Mouse (Mus musculus) CH12.LX (cell line): Measurements from ENCODE around the gene Syn3. TPM values are rescaled to one million over a fixed set of nuclear protein-coding genes. Genes with fewer than 3 reads are reported as not detected.
"Not testable (repeated sequence)": the region's sequence is repeated elsewhere in the genome, so short reads cannot be mapped to it uniquely, and the experiment has no call there.

Experiments used
- DNase-seq: peaks from one replicate; pipeline ENCODE4 v3.0.0-alpha.2; 2013; ENCODE audit errors: extremely low read depth
- H3K27ac ChIP-seq: 2 replicates; pipeline ENCODE4 v1.5.1; 2012; ENCODE audit warnings: low read depth, mild to moderate bottlenecking, control low read depth, moderate library complexity; ENCODE audit not compliant: insufficient read depth
- H3K27me3 ChIP-seq: replicated peaks from 2 replicates; pipeline ENCODE3; 2012; ENCODE audit warnings: inconsistent platforms
- H3K36me3 ChIP-seq, 2 experiments: replicated peaks in 1 of 2; 2 replicates each; pipeline versions ENCODE3 to v1.6.1; 2012; ENCODE audit warnings: inconsistent platforms in 1 of 2, low read length in 1 of 2, mild to moderate bottlenecking in 1 of 2, mixed read lengths in 1 of 2, moderate library complexity in 1 of 2; ENCODE audit not compliant: control insufficient read depth in 1 of 2, insufficient read depth in 1 of 2
- H3K4me1 ChIP-seq, 2 experiments: 2 replicates each; pipeline ENCODE4 v1.6.1; 2012; ENCODE audit warnings: inconsistent platforms in 1 of 2, moderate library complexity in 1 of 2; ENCODE audit not compliant: insufficient read depth in 2 of 2, control insufficient read depth in 1 of 2
- H3K4me2 ChIP-seq: 2 replicates; pipeline ENCODE4 v1.6.1; 2012; ENCODE audit warnings: low read depth, mild to moderate bottlenecking, control low read depth; ENCODE audit not compliant: poor library complexity, insufficient read depth, severe bottlenecking
- H3K4me3 ChIP-seq, 3 experiments: fragments of 150-350 bp in 1 of 3; sonication (generic) in 1 of 3; replicated peaks in 1 of 3; 2 replicates each; pipeline versions ENCODE3 to v1.5.1; 2011 to 2012; ENCODE audit warnings: low read depth in 2 of 3, low read length in 2 of 3, mild to moderate bottlenecking in 2 of 3, moderate library complexity in 2 of 3, control low read depth in 1 of 3, improper control_type of control experiment in 1 of 3, inconsistent platforms in 1 of 3, mixed read lengths in 1 of 3; ENCODE audit not compliant: poor library complexity in 1 of 3
- H3K79me2 ChIP-seq: replicated peaks from 2 replicates; pipeline ENCODE4 v1.6.1; 2012; ENCODE audit warnings: mild to moderate bottlenecking, moderate library complexity; ENCODE audit not compliant: control insufficient read depth, poor library complexity, insufficient read depth, severe bottlenecking; ENCODE audit errors: extremely low read depth
- H3K9ac ChIP-seq: 2 replicates; pipeline ENCODE4 v1.6.1; 2012; ENCODE audit warnings: low read depth, mild to moderate bottlenecking, control low read depth, moderate library complexity; ENCODE audit not compliant: insufficient read depth
- H3K9me3 ChIP-seq: replicated peaks from 2 replicates; pipeline ENCODE3; 2012; ENCODE audit warnings: low read length, inconsistent platforms, mixed read lengths
- CTCF ChIP-seq, 2 experiments: IDR thresholded peaks in 1 of 2; conservative IDR thresholded peaks in 1 of 2; 2 replicates each; pipeline ENCODE4 v1.5.1; 2011 to 2012; ENCODE audit warnings: low read depth in 2 of 2, low read length in 2 of 2, improper control_type of control experiment in 1 of 2, inconsistent platforms in 1 of 2, mild to moderate bottlenecking in 1 of 2, moderate library complexity in 1 of 2
- ELF1 ChIP-seq: IDR thresholded peaks from 2 replicates; pipeline ENCODE4 v1.6.1; 2014; ENCODE audit warnings: low read depth, mild to moderate bottlenecking, inconsistent platforms, low read length, improper control_type of control experiment
- EP300 ChIP-seq: IDR thresholded peaks from 2 replicates; pipeline ENCODE4 v1.6.1; 2011; ENCODE audit warnings: low read length, improper control_type of control experiment
- ETS1 ChIP-seq: conservative IDR thresholded peaks from 2 replicates; pipeline ENCODE4 v1.6.1; 2012; ENCODE audit warnings: low read depth, mild to moderate bottlenecking, inconsistent platforms, low read length, improper control_type of control experiment, moderate library complexity
- GABPA ChIP-seq: IDR thresholded peaks from 2 replicates; pipeline ENCODE4 v1.6.1; 2012; ENCODE audit warnings: low read depth, low read length, improper control_type of control experiment, inconsistent platforms; ENCODE audit not compliant: insufficient replicate concordance
- JUN ChIP-seq: IDR thresholded peaks from 2 replicates; pipeline ENCODE4 v1.6.1; 2011; ENCODE audit warnings: low read depth, mild to moderate bottlenecking, low read length, improper control_type of control experiment, moderate library complexity; ENCODE audit not compliant: insufficient read depth
- JUND ChIP-seq: conservative IDR thresholded peaks from 2 replicates; pipeline ENCODE4 v1.6.1; 2011; ENCODE audit warnings: low read depth, low read length, improper control_type of control experiment
- MAX ChIP-seq: IDR thresholded peaks from 2 replicates; pipeline ENCODE4 v1.6.1; 2011; ENCODE audit warnings: low read length, improper control_type of control experiment
- MYC ChIP-seq: IDR thresholded peaks from 2 replicates; pipeline ENCODE4 v1.6.1; 2011; ENCODE audit warnings: low read depth, mild to moderate bottlenecking, improper control_type of control experiment, low read length
- NELFE ChIP-seq: IDR thresholded peaks from 2 replicates; pipeline ENCODE4 v1.6.1; 2011; ENCODE audit warnings: low read depth, low read length, improper control_type of control experiment
- NRF1 ChIP-seq: IDR thresholded peaks from 2 replicates; pipeline ENCODE4 v1.6.1; 2014; ENCODE audit warnings: low read depth, mild to moderate bottlenecking, inconsistent platforms, low read length, improper control_type of control experiment, moderate library complexity
- PAX5 ChIP-seq: IDR thresholded peaks from 2 replicates; pipeline ENCODE4 v1.6.1; 2012; ENCODE audit warnings: low read length, inconsistent platforms, mixed read lengths
- POLR2A ChIP-seq: IDR thresholded peaks from 2 replicates; pipeline ENCODE4 v1.6.1; 2011; ENCODE audit warnings: low read depth, mild to moderate bottlenecking, improper control_type of control experiment, low read length
- RAD21 ChIP-seq: IDR thresholded peaks from 2 replicates; pipeline ENCODE4 v1.6.1; 2011; ENCODE audit warnings: low read depth, mild to moderate bottlenecking, low read length, improper control_type of control experiment, moderate library complexity
- SIN3A ChIP-seq: IDR thresholded peaks from 2 replicates; pipeline ENCODE4 v1.6.1; 2012; ENCODE audit warnings: low read length, improper control_type of control experiment, inconsistent platforms
- UBTF ChIP-seq: IDR thresholded peaks from 2 replicates; pipeline ENCODE4 v1.6.1; 2012; ENCODE audit warnings: low read depth, mild to moderate bottlenecking, inconsistent platforms, low read length, improper control_type of control experiment, moderate library complexity
- USF1 ChIP-seq: IDR thresholded peaks from 2 replicates; pipeline ENCODE4 v1.6.1; 2014; ENCODE audit warnings: low read depth, mild to moderate bottlenecking, inconsistent platforms, low read length, improper control_type of control experiment
- ZC3H11A ChIP-seq: IDR thresholded peaks from 2 replicates; pipeline ENCODE4 v1.6.1; 2012; ENCODE audit warnings: low read depth, mild to moderate bottlenecking, inconsistent platforms, low read length, improper control_type of control experiment
- ZKSCAN1 ChIP-seq: IDR thresholded peaks from 2 replicates; pipeline ENCODE4 v1.6.1; 2012; ENCODE audit warnings: low read depth, inconsistent platforms, low read length, improper control_type of control experiment, borderline replicate concordance
- dilution Hi-C: fragments of 300-500 bp; cut with MboI; formaldehyde crosslinking; loops from 2 replicates; pipeline ENCODE4 v1.14.3; 2020; ENCODE audit warnings: low sequenced_read_pairs; ENCODE audit not compliant: extremely low pct_unique_long_range_greater_than_20kb, extremely low pct_ligation_motif_present
- in situ Hi-C: fragments of 300-500 bp; cut with MboI; formaldehyde crosslinking; loops from 3 replicates; pipeline ENCODE4 v1.14.3; 2019; ENCODE audit warnings: low sequenced_read_pairs, low pct_ligation_motif_present, low pct_unique_long_range_greater_than_20kb, mixed read lengths
- polyA plus RNA-seq: library from polyadenylated mRNA; unstranded; fragments of >175 nt; gene quantifications from 2 replicates; pipeline ENCODE4 v1.2.1, GENCODE M21; 2012; ENCODE audit warnings: low read depth; ENCODE audit not compliant: insufficient read length
- total RNA-seq, 2 experiments: library from RNA; depleted of rRNA; stranded (reverse); fragments of 300-350 nt in 1 of 2; fragments of >200 nt in 1 of 2; gene quantifications; 2 replicates each; pipeline ENCODE4 v1.2.3; 2012 to 2014

The Syn3 gene
- total and polyA plus RNA-seq, 3 experiments, result 2.8 to 8.9 (median 5.6) TPM

GRCm38 (mm10) chr10:86526357-86526874 is 27.7 kb upstream of the Syn3 start:
- H3K9me3 ChIP-seq, H3K9ac ChIP-seq, H3K27ac ChIP-seq, H3K27me3 ChIP-seq, DNase-seq, H3K4me2 ChIP-seq, H3K4me3 ChIP-seq, H3K79me2 ChIP-seq, H3K36me3 ChIP-seq, in situ Hi-C loops, dilution Hi-C loops: not testable (repeated sequence)
- H3K4me1 ChIP-seq, result peaks cover 3 to 18% of the 10 kb centered on the region in 2 experiments; a peak in 3 of 4 replicates

- H3K27me3 ChIP-seq, result no peaks in the 10 kb centered on the region
- in situ Hi-C loops, result no loop called here
- H3K4me3 ChIP-seq, result no peak overlapping the region
- H3K9ac ChIP-seq, result no peak overlapping the region
- no peaks in the 10 kb centered on the region for H3K36me3 ChIP-seq
- no peaks in the 10 kb centered on the region for H3K79me2 ChIP-seq
- DNase-seq, result no peak
- no peak overlapping the region for H3K27ac ChIP-seq
- dilution Hi-C loops, result no loop called here
- no peak overlapping the region for H3K4me2 ChIP-seq
- peaks cover 0 to 4% of the 10 kb centered on the region in 2 experiments; a peak in 2 of 4 replicates for H3K4me1 ChIP-seq
- H3K9me3 ChIP-seq, result peaks cover 2% of the 10 kb centered on the region
- TF ChIP-seq NELFE, result no peak
- no peak for TF ChIP-seq RAD21
- TF ChIP-seq PAX5, result no peak
- TF ChIP-seq POLR2A, result no peak
- TF ChIP-seq USF1, result no peak
These were observed 15.1 kb upstream of the Syn3 start for GRCm38 (mm10) chr10:86513801-86514200.

- H3K27ac ChIP-seq, result no peak overlapping the region
These were observed 12.2 kb upstream of the Syn3 start for GRCm38 (mm10) chr10:86510941-86511340.

More at GRCm38 (mm10) chr10:86510941-86511340, 12.2 kb upstream of the Syn3 start:
- Histone ChIP-seq H3K27me3 (no peaks in the 10 kb centered on the region), H3K4me2 (no peak overlapping the region), H3K9ac (no peak overlapping the region), H3K4me1 (peaks cover 0 to 15% of the 10 kb centered on the region in 2 experiments; a peak in 3 of 4 replicates), H3K79me2 (no peaks in the 10 kb centered on the region), H3K4me3 (no peak overlapping the region), H3K36me3 (no peaks in the 10 kb centered on the region), H3K9me3 (peaks cover 2% of the 10 kb centered on the region)
- no peak for DNase-seq
- in situ Hi-C loops (no loop called here), dilution Hi-C loops (no loop called here)
- TF ChIP-seq ZKSCAN1, result no peak
- no peak for TF ChIP-seq GABPA
- TF ChIP-seq EP300, result no peak
- no peak for TF ChIP-seq MAX
- TF ChIP-seq SIN3A, result no peak
- TF ChIP-seq ZC3H11A, result no peak
- no peak for TF ChIP-seq UBTF
- TF ChIP-seq CTCF (conservative IDR thresholded peaks at IDR 0.05 in 1 of 2, IDR thresholded peaks at IDR 0.05 in 1 of 2; ENCODE audit: low read depth in 2 of 2, low read length in 2 of 2), result no peak
- no peak for TF ChIP-seq NRF1
- TF ChIP-seq ELF1, result no peak
- TF ChIP-seq JUND, result no peak
- no peak for TF ChIP-seq ETS1
- TF ChIP-seq MYC, result no peak
- no peak for TF ChIP-seq JUN
